Mouse (Mus musculus): ENCODE results near the gene Rhebl1. TPM values are rescaled to one million over a fixed set of nuclear protein-coding genes. Genes with fewer than 3 reads are reported as not detected.
A peak's percentile ranks its signal among the peaks of the same experiment; 100 is the strongest.
"Not testable (repeated sequence)": the region's sequence is repeated elsewhere in the genome, so short reads cannot be mapped to it uniquely, and the experiment has no call there.

The Rhebl1 gene
- 18.7 and 19.8 TPM in 2 replicates for polyA plus RNA-seq (2012; rRNA removed)

DNA sequence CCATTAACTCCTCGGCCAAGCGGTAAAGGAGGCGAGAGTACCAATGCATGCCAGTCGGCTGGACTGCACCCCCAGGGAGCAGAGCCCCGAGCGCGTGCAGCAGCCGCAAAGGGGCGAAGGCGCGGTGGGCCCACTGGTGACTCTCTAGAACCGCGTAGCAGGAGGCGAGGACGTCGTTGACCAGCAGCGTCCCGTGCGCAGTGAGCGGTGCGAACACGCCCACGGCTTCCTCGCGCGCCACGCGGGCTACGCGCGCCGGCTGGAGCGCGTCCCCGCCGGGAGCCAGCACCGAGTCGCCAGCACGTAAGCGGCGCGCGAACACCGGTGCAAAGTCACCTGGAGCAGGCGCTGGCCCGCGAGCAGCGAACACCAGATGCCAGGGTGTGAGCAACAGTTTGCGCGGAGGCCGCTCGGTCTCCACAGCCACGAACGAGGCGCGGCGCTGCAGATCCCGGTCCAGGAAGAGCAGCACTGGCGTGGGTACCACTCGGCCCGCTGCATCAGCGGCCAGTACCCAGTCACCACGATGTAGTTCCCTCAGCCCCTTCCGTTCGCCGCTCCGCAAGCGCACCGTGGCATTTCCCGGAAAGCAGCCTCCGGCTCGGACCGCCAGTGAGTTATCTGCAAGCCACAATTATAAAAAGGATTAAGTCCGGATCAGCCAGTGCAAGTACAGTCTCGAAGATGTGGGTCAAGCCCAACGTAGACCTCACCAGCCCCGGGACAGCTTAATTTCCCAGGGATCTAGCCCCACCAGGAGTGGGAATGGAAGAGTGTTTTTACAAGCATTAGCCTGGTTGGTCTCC lies at the start of gene Rhebl1:
TSS of gene Rhebl1 (minus strand) at position 601 of the 806 bp plus-strand sequence.
- under 1% methylated on average over 77 of the region's 77 CpGs for WGBS
- peaks cover 6% of the 10 kb centered on the region for H3K4me1 ChIP-seq (ENCODE audit: control insufficient read depth, insufficient read depth, low read length)
- peak within 1 kb of the TSS; percentile 36 for H3K4me3 ChIP-seq (replicated peaks; ENCODE audit: insufficient read depth, low read depth, low read length)
- no peak within 1 kb of the TSS for H3K27ac ChIP-seq (ENCODE audit: insufficient read depth, low read length)
- peaks cover 1% of the 10 kb centered on the region; the same call in 1 of the 2 replicates for H3K27me3 ChIP-seq (ENCODE audit: control insufficient read depth, insufficient read depth, low read length)
- peak; percentile 60 to 63 for DNase-seq
- TF ChIP-seq POLR2A (IDR thresholded peaks at IDR 0.05; ENCODE audit: borderline replicate concordance, insufficient read depth, low read length) (no peak), CTCF (IDR thresholded peaks at IDR 0.05; ENCODE audit: borderline replicate concordance, insufficient read depth, low read depth, low read length) (no peak)

DNA sequence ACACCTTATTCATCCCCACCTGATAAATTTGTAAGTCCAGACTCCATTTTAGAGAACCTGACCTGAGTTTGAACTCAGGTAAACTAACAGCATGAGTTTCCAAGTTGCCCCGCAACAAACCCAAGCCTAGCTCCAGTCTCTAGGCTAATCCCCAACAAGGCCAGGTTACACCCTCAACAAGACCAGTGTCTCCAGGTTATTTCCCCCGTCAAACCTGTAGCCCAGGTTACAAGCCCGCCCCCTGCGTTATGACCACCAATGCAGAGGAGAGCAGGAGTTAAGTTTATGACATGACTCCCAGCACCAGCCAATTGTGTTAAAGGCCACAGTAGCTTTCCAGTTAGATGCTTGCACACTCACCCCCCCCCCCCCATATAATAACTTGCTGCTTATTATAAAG lies 48.8 kb upstream of the Rhebl1 start:
- no peak for DNase-seq
- no peak for TF ChIP-seq POLR2A (IDR thresholded peaks at IDR 0.05; ENCODE audit: borderline replicate concordance, insufficient read depth, low read length)
- TF ChIP-seq CTCF (IDR thresholded peaks at IDR 0.05; ENCODE audit: borderline replicate concordance, insufficient read depth, low read depth, low read length) = no peak
- H3K4me3 ChIP-seq (replicated peaks; ENCODE audit: insufficient read depth, low read depth, low read length) = no peak overlapping the region
- no peaks in the 10 kb centered on the region for H3K27me3 ChIP-seq (ENCODE audit: control insufficient read depth, insufficient read depth, low read length)
- WGBS = 91% methylated on average over 4 of the region's 4 CpGs
- H3K27ac ChIP-seq (ENCODE audit: insufficient read depth, low read length) = no peak overlapping the region
- peaks cover 8% of the 10 kb centered on the region; the same call in 1 of the 2 replicates for H3K4me1 ChIP-seq (ENCODE audit: control insufficient read depth, insufficient read depth, low read length)

DNA sequence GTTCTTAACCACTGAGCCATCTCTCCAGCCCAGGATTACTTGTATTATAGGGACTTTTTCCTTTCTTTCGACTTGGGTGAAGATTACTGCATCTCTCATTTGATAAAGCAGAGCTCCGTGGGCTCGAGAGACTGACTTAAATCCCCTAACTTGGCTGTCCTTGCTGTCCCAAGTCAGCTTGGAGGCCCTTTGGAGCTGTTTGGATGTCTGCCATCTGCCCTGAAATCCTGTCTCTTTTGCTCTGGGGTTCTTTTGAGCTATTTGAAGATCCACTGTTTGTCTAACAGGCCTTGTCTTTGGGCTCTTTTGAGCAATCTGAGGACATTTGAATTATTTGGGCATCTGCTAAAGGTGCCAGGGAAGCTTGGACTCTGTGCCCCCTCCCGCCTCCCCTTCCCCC lies 47.7 kb upstream of the Rhebl1 start:
- Histone ChIP-seq H3K27me3 (ENCODE audit: control insufficient read depth, insufficient read depth, low read length) (no peaks in the 10 kb centered on the region), H3K27ac (ENCODE audit: insufficient read depth, low read length) (no peak overlapping the region), H3K4me1 (ENCODE audit: control insufficient read depth, insufficient read depth, low read length) (peaks cover 8% of the 10 kb centered on the region; the same call in 1 of the 2 replicates), H3K4me3 (replicated peaks; ENCODE audit: insufficient read depth, low read depth, low read length) (no peak overlapping the region)
- 51% methylated on average over 4 of the region's 4 CpGs for WGBS
- TF ChIP-seq CTCF (IDR thresholded peaks at IDR 0.05; ENCODE audit: borderline replicate concordance, insufficient read depth, low read depth, low read length) = no peak
- TF ChIP-seq POLR2A (IDR thresholded peaks at IDR 0.05; ENCODE audit: borderline replicate concordance, insufficient read depth, low read length) = no peak
- no peak for DNase-seq

DNA sequence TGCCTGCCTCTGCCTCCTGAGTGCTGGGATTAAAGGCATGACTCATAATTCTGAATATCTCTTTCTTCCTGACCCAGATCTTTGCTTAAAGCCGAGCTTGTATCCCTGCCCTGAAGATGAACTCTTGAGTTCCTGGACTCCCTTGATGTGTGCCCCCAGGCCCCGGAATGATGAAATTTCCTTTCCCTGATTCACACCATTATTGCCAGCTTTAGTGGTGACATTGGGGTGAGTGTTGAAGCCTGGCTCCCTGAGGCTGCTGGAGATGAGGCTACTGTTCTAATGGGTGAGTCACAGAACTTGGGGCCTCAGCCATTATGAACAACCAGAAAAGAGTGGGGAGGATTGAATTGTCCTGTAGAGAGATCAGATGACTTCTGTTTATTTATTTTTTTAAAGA lies 47.2 kb upstream of the Rhebl1 start:
- Histone ChIP-seq H3K27ac (ENCODE audit: insufficient read depth, low read length) (no peak overlapping the region), H3K4me3 (replicated peaks; ENCODE audit: insufficient read depth, low read depth, low read length) (no peak overlapping the region), H3K27me3 (ENCODE audit: control insufficient read depth, insufficient read depth, low read length) (no peaks in the 10 kb centered on the region), H3K4me1 (ENCODE audit: control insufficient read depth, insufficient read depth, low read length) (peaks cover 8% of the 10 kb centered on the region; the same call in 1 of the 2 replicates)
- WGBS = 81% methylated on average over 2 of the region's 2 CpGs
- DNase-seq = no peak
- TF ChIP-seq POLR2A (IDR thresholded peaks at IDR 0.05; ENCODE audit: borderline replicate concordance, insufficient read depth, low read length) (no peak), CTCF (IDR thresholded peaks at IDR 0.05; ENCODE audit: borderline replicate concordance, insufficient read depth, low read depth, low read length) (no peak)

DNA sequence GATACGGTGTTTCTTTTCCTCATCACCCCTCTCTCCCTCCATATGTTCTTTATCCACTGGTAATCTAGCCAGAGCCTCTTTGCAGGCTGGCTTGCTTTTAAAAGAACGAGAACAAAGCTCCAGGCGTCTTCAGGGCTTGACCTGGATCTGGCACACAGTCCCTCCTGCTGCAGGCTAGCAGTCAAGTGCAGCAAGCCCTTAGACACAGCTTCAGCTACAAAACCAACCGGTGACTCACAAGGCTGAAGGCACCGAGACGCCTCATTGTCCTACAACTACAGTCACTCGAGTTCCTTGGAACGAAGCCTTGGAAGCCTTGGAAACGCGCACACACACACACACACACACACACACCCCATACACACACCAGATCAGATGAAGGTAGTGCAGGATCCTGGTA lies 46.5 kb upstream of the Rhebl1 start:
- Histone ChIP-seq H3K27ac (ENCODE audit: insufficient read depth, low read length) (0 out of 2 replicates have a peak overlapping the region, but pooled peaks have one; percentile 4), H3K4me1 (ENCODE audit: control insufficient read depth, insufficient read depth, low read length) (peaks cover 8% of the 10 kb centered on the region; the same call in 1 of the 2 replicates), H3K4me3 (replicated peaks; ENCODE audit: insufficient read depth, low read depth, low read length) (no peak overlapping the region), H3K27me3 (ENCODE audit: control insufficient read depth, insufficient read depth, low read length) (no peaks in the 10 kb centered on the region)
- DNase-seq = peak; percentile 60 to 66
- WGBS = 13% methylated on average over 10 of the region's 10 CpGs
- TF ChIP-seq CTCF (IDR thresholded peaks at IDR 0.05; ENCODE audit: borderline replicate concordance, insufficient read depth, low read depth, low read length) = no peak
- no peak for TF ChIP-seq POLR2A (IDR thresholded peaks at IDR 0.05; ENCODE audit: borderline replicate concordance, insufficient read depth, low read length)

DNA sequence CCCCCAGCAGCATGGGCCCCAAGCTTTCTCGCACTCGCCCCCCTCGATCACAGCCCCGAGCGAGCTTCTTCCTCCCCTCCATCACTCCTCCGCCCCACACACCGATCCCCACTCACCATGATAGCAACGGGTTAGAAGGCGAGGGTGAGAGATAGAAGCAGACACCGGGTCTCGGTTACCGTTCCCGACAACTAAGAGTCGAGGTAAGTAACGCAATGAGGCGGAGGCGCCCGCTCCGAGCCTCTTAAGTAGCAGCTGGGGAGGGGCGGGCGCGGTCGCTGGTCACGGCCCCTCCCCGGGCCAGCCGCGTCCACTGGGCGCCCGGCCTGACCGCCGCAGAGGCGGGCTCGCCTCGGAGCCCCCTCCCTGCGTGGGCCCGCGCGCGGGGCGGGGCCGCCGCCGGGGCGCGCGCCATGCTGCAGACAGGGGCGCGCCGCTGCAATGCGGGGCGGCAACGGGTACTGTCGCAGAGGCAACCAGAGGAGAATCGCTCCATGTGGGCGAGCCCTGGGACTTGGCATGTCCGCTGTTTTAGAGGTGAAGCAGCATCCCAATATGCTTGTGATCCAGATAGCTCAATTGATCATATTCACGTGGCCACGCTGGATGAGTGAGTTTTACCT lies 40.0 kb upstream of the Rhebl1 start, which contains the start of gene Tuba1b:
TSS of gene Tuba1b (minus strand) at position 349 of the 623 bp plus-strand sequence.
- Histone ChIP-seq H3K27me3 (ENCODE audit: control insufficient read depth, insufficient read depth, low read length) (no peaks in the 10 kb centered on the region), H3K4me3 (replicated peaks; ENCODE audit: insufficient read depth, low read depth, low read length) (peak within 1 kb of the TSS; percentile 95), H3K27ac (ENCODE audit: insufficient read depth, low read length) (peak within 1 kb of the TSS; percentile 99), H3K4me1 (ENCODE audit: control insufficient read depth, insufficient read depth, low read length) (peaks cover 10% of the 10 kb centered on the region; the same call in 1 of the 2 replicates)
- WGBS = under 1% methylated on average over 58 of the region's 58 CpGs
- TF ChIP-seq CTCF (IDR thresholded peaks at IDR 0.05; ENCODE audit: borderline replicate concordance, insufficient read depth, low read depth, low read length) = no peak
- peak; percentile 86 for TF ChIP-seq POLR2A (IDR thresholded peaks at IDR 0.05; ENCODE audit: borderline replicate concordance, insufficient read depth, low read length)
- peak; percentile 93 to 95 for DNase-seq

DNA sequence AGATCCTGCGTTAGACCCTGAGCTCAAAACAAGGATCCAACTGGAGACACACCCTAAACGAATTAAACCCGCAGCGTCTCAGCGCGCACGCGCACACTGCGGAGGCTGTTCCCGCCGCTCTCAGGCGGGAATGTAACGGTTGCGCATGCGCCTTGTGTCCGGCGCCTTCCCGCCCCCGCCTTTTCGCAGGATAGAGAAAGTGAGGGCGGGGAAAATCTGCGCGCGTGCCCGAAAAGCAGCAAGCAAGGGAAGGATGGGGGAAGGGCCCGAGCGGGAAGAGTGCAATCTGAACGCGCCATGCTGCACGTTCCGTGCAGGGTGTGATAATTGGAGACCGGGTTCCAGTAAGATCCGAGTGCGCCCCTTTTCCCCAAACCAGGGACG lies 39.5 kb upstream of the Rhebl1 start:
- peak overlapping the region; percentile 94 for H3K4me3 ChIP-seq (replicated peaks; ENCODE audit: insufficient read depth, low read depth, low read length)
- TF ChIP-seq CTCF (IDR thresholded peaks at IDR 0.05; ENCODE audit: borderline replicate concordance, insufficient read depth, low read depth, low read length) = no peak
- TF ChIP-seq POLR2A (IDR thresholded peaks at IDR 0.05; ENCODE audit: borderline replicate concordance, insufficient read depth, low read length) = no peak
- WGBS = 0% methylated on average over 35 of the region's 35 CpGs
- DNase-seq = peak; percentile 96 to 98
- H3K4me1 ChIP-seq (ENCODE audit: control insufficient read depth, insufficient read depth, low read length) = peaks cover 10% of the 10 kb centered on the region; the same call in 1 of the 2 replicates
- H3K27ac ChIP-seq (ENCODE audit: insufficient read depth, low read length) = peak overlapping the region; percentile 99
- H3K27me3 ChIP-seq (ENCODE audit: control insufficient read depth, insufficient read depth, low read length) = no peaks in the 10 kb centered on the region

DNA sequence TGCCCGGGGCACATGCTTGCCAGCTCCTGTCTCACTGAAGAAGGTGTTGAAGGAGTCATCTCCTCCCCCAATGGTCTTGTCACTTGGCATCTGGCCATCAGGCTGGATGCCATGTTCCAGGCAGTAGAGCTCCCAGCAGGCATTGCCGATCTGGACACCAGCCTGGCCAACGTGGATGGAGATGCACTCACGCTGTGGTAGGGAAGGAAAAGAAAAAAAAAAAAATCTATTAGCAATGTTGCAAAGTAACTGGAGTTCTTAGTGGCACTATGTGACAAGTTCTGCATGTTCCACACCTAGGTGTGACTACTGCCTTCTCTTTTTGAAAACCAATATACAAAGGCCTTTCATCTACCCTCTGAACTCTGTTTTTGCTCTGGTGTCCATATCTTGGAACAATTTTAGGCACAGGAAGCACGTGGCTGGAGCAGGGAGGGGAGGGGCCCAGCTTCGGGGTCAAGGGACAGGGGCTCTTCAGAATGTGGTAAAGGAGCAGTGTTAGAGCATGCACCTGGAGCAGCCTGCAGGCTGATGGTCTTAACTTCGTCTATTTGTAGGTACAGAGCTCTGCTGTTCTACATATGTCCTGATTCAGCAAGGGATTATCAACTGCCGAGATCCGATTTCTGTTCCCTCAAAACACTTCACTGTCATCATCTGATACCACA lies 38.8 kb upstream of the Rhebl1 start:
- Histone ChIP-seq H3K4me1 (ENCODE audit: control insufficient read depth, insufficient read depth, low read length) (peaks cover 10% of the 10 kb centered on the region; the same call in 1 of the 2 replicates), H3K4me3 (replicated peaks; ENCODE audit: insufficient read depth, low read depth, low read length) (peak overlapping the region; percentile 94), H3K27ac (ENCODE audit: insufficient read depth, low read length) (peak overlapping the region; percentile 67; the same call in 1 of the 2 replicates)
- peak; percentile 54 to 72 for DNase-seq
- H3K27me3 ChIP-seq (ENCODE audit: control insufficient read depth, insufficient read depth, low read length) = not testable (repeated sequence)
- WGBS = under 1% methylated on average over 8 of the region's 9 CpGs

Data from cerebellum, adult 2 months (tissue).